Mouse (Mus musculus): ENCODE measurements around the gene Togaram2. TPM values are rescaled to one million over a fixed set of nuclear protein-coding genes. Genes with fewer than 3 reads are reported as not detected.

The Togaram2 gene
- total and polyA plus RNA-seq, 2 experiments: not detected

- no peaks in the 10 kb centered on the region for H3K27me3 ChIP-seq (ENCODE audit: control insufficient read depth, insufficient read depth, low read length)
- 30% methylated on average over 1 of the region's 1 CpGs for WGBS
- no peak overlapping the region for H3K9ac ChIP-seq (ENCODE audit: low read depth, low read length)
- DNase-seq (ENCODE audit: extremely low read depth, low read depth, low spot score): no peak
- no peak overlapping the region for H3K27ac ChIP-seq (replicated peaks; ENCODE audit: insufficient read depth, low read depth, low read length)
- H3K4me1 ChIP-seq (ENCODE audit: control insufficient read depth, insufficient read depth, low read length): no peaks in the 10 kb centered on the region
- TF ChIP-seq CTCF (IDR thresholded peaks at IDR 0.05; ENCODE audit: low read depth, low read length) (no peak), POLR2A (IDR thresholded peaks at IDR 0.05; ENCODE audit: extremely low read depth, insufficient read depth, low read length) (no peak)
- H3K36me3 ChIP-seq (ENCODE audit: control insufficient read depth, insufficient read depth, low read length): no peaks in the 10 kb centered on the region
- no peaks in the 10 kb centered on the region for H3K79me2 ChIP-seq (ENCODE audit: control insufficient read depth, insufficient read depth, low read length)
- H3K4me3 ChIP-seq (ENCODE audit: insufficient read depth, low read depth, low read length): no peak overlapping the region
Observed at GRCm38 (mm10) chr17:71705113-71705512, 32.1 kb downstream of the Togaram2 start.

GRCm38 (mm10) chr17:71705550-71706480 is 32.8 kb downstream of the Togaram2 start:
- Histone ChIP-seq H3K9ac (ENCODE audit: low read depth, low read length) (no peak overlapping the region), H3K36me3 (ENCODE audit: control insufficient read depth, insufficient read depth, low read length) (no peaks in the 10 kb centered on the region), H3K27ac (replicated peaks; ENCODE audit: insufficient read depth, low read depth, low read length) (no peak overlapping the region), H3K79me2 (ENCODE audit: control insufficient read depth, insufficient read depth, low read length) (no peaks in the 10 kb centered on the region), H3K27me3 (ENCODE audit: control insufficient read depth, insufficient read depth, low read length) (no peaks in the 10 kb centered on the region), H3K4me3 (ENCODE audit: insufficient read depth, low read depth, low read length) (no peak overlapping the region), H3K4me1 (ENCODE audit: control insufficient read depth, insufficient read depth, low read length) (no peaks in the 10 kb centered on the region)
- DNase-seq (ENCODE audit: extremely low read depth, low read depth, low spot score): no peak
- no peak for TF ChIP-seq CTCF (IDR thresholded peaks at IDR 0.05; ENCODE audit: low read depth, low read length)
- no peak for TF ChIP-seq POLR2A (IDR thresholded peaks at IDR 0.05; ENCODE audit: extremely low read depth, insufficient read depth, low read length)
- WGBS: 81% methylated on average over 14 of the region's 14 CpGs

GRCm38 (mm10) chr17:71707715-71708114 is 34.7 kb downstream of the Togaram2 start:
- no peak overlapping the region for H3K27ac ChIP-seq (replicated peaks; ENCODE audit: insufficient read depth, low read depth, low read length)
- no peak overlapping the region for H3K4me3 ChIP-seq (ENCODE audit: insufficient read depth, low read depth, low read length)
- no peaks in the 10 kb centered on the region for H3K79me2 ChIP-seq (ENCODE audit: control insufficient read depth, insufficient read depth, low read length)
- H3K36me3 ChIP-seq (ENCODE audit: control insufficient read depth, insufficient read depth, low read length): no peaks in the 10 kb centered on the region
- H3K9ac ChIP-seq (ENCODE audit: low read depth, low read length): no peak overlapping the region
- H3K27me3 ChIP-seq (ENCODE audit: control insufficient read depth, insufficient read depth, low read length): no peaks in the 10 kb centered on the region
- no peak for DNase-seq (ENCODE audit: extremely low read depth, low read depth, low spot score)
- no peak for TF ChIP-seq CTCF (IDR thresholded peaks at IDR 0.05; ENCODE audit: low read depth, low read length)
- TF ChIP-seq POLR2A (IDR thresholded peaks at IDR 0.05; ENCODE audit: extremely low read depth, insufficient read depth, low read length): no peak
- H3K4me1 ChIP-seq (ENCODE audit: control insufficient read depth, insufficient read depth, low read length): no peaks in the 10 kb centered on the region
- WGBS: 64% methylated on average over 4 of the region's 4 CpGs

- no peak for DNase-seq (ENCODE audit: extremely low read depth, low read depth, low spot score)
- Histone ChIP-seq H3K27ac (replicated peaks; ENCODE audit: insufficient read depth, low read depth, low read length) (no peak overlapping the region), H3K36me3 (ENCODE audit: control insufficient read depth, insufficient read depth, low read length) (no peaks in the 10 kb centered on the region), H3K4me1 (ENCODE audit: control insufficient read depth, insufficient read depth, low read length) (no peaks in the 10 kb centered on the region), H3K9ac (ENCODE audit: low read depth, low read length) (no peak overlapping the region), H3K4me3 (ENCODE audit: insufficient read depth, low read depth, low read length) (no peak overlapping the region), H3K27me3 (ENCODE audit: control insufficient read depth, insufficient read depth, low read length) (no peaks in the 10 kb centered on the region), H3K79me2 (ENCODE audit: control insufficient read depth, insufficient read depth, low read length) (no peaks in the 10 kb centered on the region)
- WGBS: 58% methylated on average over 6 of the region's 6 CpGs
- TF ChIP-seq POLR2A (IDR thresholded peaks at IDR 0.05; ENCODE audit: extremely low read depth, insufficient read depth, low read length) (no peak), CTCF (IDR thresholded peaks at IDR 0.05; ENCODE audit: low read depth, low read length) (no peak)
Observed at GRCm38 (mm10) chr17:71712279-71712678, 39.2 kb downstream of the Togaram2 start.

GRCm38 (mm10) chr17:71715034-71715433 is 42.0 kb downstream of the Togaram2 start:
- Histone ChIP-seq H3K9ac (ENCODE audit: low read depth, low read length) (no peak overlapping the region), H3K27me3 (ENCODE audit: control insufficient read depth, insufficient read depth, low read length) (no peaks in the 10 kb centered on the region), H3K4me3 (ENCODE audit: insufficient read depth, low read depth, low read length) (no peak overlapping the region), H3K27ac (replicated peaks; ENCODE audit: insufficient read depth, low read depth, low read length) (no peak overlapping the region), H3K4me1 (ENCODE audit: control insufficient read depth, insufficient read depth, low read length) (no peaks in the 10 kb centered on the region), H3K36me3 (ENCODE audit: control insufficient read depth, insufficient read depth, low read length) (no peaks in the 10 kb centered on the region), H3K79me2 (ENCODE audit: control insufficient read depth, insufficient read depth, low read length) (no peaks in the 10 kb centered on the region)
- DNase-seq (ENCODE audit: extremely low read depth, low read depth, low spot score): no peak
- 75% methylated on average over 3 of the region's 3 CpGs for WGBS
- TF ChIP-seq POLR2A (IDR thresholded peaks at IDR 0.05; ENCODE audit: extremely low read depth, insufficient read depth, low read length) (no peak), CTCF (IDR thresholded peaks at IDR 0.05; ENCODE audit: low read depth, low read length) (no peak)
